ENCODE assay signal across 20 mouse cellular contexts in the genomic region with DNA sequence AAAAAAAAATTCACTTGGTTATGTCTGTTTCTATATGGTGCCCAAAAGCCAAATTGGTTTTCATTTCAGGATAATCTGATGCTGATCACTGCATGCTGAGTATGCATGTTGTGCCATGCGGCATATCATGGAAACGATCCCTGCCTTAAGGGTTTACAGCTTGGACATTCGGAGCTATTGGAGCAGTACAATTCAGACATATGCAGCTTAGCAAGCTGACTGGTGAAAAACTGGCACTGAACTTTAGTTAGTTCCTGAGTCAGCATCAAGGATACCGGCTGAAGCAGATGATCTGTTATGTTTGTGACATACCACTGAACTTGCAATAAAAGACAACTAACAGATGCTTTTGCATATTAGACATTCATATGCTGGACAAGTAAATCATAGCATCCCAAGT.
DNase-seq lines count a peak whose midpoint lies in the region; ATAC-seq and TF ChIP-seq lines count a peak whose summit lies in the region.
"Had no signal": no experiment of that assay in that cellular context is flagged by ENCODE, and none has a peak within 500 bp of the region (broad histone marks: within the 10 kb centered on the region; RNA-seq: fewer than 3 reads in every experiment).

No protein-coding gene starts in this region.

- no peak overlapping the region for H3K4me2 ChIP-seq in forebrain, embryonic 14.5 days (ENCODE audit: low read length)
- no peak overlapping the region for H3K4me2 ChIP-seq in forebrain, embryonic 12.5 days
- no peak overlapping the region for H3K4me2 ChIP-seq in liver, postnatal 0 days (ENCODE audit: low read depth, low read length)
- H3K4me2 ChIP-seq: embryonic facial prominence, embryonic 13.5 days; heart, embryonic 12.5 days; hindbrain, embryonic 15.5 days had no signal

- no peaks in the 10 kb centered on the region for H3K36me3 ChIP-seq in forebrain, embryonic 14.5 days (ENCODE audit: control insufficient read depth, insufficient read depth, low read length)
- H3K36me3 ChIP-seq in forebrain, embryonic 12.5 days (replicated peaks) = no peaks in the 10 kb centered on the region
- H3K36me3 ChIP-seq in liver, postnatal 0 days (replicated peaks; ENCODE audit: insufficient read depth, low read length) = no peaks in the 10 kb centered on the region
- H3K36me3 ChIP-seq: embryonic facial prominence, embryonic 13.5 days; heart, embryonic 12.5 days; hindbrain, embryonic 10.5 days; hindbrain, embryonic 15.5 days had no signal

- WGBS in forebrain, embryonic 14.5 days = 82% methylated on average over 4 of the region's 4 CpGs
- WGBS in forebrain, embryonic 12.5 days = 91% methylated on average over 4 of the region's 4 CpGs
- WGBS in liver, postnatal 0 days (ENCODE audit: insufficient replicate concordance) = 87% methylated on average over 4 of the region's 4 CpGs

- ATAC-seq in forebrain, embryonic 14.5 days = no peak
- ATAC-seq in forebrain, embryonic 12.5 days (ENCODE audit: low FRiP score) = no peak
- ATAC-seq in liver, postnatal 0 days = no peak
- ATAC-seq: activated CD4-positive, CD25-positive, alpha-beta regulatory T cell, adult 4 months; inflammation-experienced regulatory T-cells, adult 6 months; intestine, postnatal 0 days; Patski had no signal

- TF ChIP-seq CTCF in liver, postnatal 0 days (IDR thresholded peaks at IDR 0.05; ENCODE audit: low read depth) = no peak

- H3K27ac ChIP-seq in forebrain, embryonic 14.5 days (ENCODE audit: low read depth, low read length) = no peak overlapping the region
- H3K27ac ChIP-seq in forebrain, embryonic 12.5 days = no peak overlapping the region
- H3K27ac ChIP-seq in liver, postnatal 0 days (ENCODE audit: low read depth) = no peak overlapping the region
- H3K27ac ChIP-seq: embryonic facial prominence, embryonic 13.5 days; hindbrain, embryonic 10.5 days; hindbrain, embryonic 15.5 days had no signal

- H3K9me3 ChIP-seq in forebrain, embryonic 14.5 days (replicated peaks; ENCODE audit: control insufficient read depth, low read length) = no peaks in the 10 kb centered on the region
- no peaks in the 10 kb centered on the region for H3K9me3 ChIP-seq in forebrain, embryonic 12.5 days
- H3K9me3 ChIP-seq in liver, postnatal 0 days (ENCODE audit: low read length) = no peaks in the 10 kb centered on the region
- H3K9me3 ChIP-seq: embryonic facial prominence, embryonic 13.5 days; heart, embryonic 12.5 days; hindbrain, embryonic 10.5 days; hindbrain, embryonic 15.5 days had no signal

- no peak overlapping the region for H3K9ac ChIP-seq in forebrain, embryonic 14.5 days (ENCODE audit: low read length)
- H3K9ac ChIP-seq in forebrain, embryonic 12.5 days = no peak overlapping the region
- H3K9ac ChIP-seq in liver, postnatal 0 days (replicated peaks) = no peak overlapping the region
- H3K9ac ChIP-seq: embryonic facial prominence, embryonic 13.5 days; heart, embryonic 12.5 days; hindbrain, embryonic 15.5 days had no signal

- peak; percentile 48 for DNase-seq in forebrain, embryonic 14.5 days (ENCODE audit: low spot score)
- peak; percentile 1 to 2 for DNase-seq in layer of hippocampus, postnatal 36 days
- DNase-seq in layer of hippocampus, adult 9-11 months = no peak
- DNase-seq in brain, embryonic 18.5 days (ENCODE audit: low read depth, low spot score) = peak; percentile 8
- DNase-seq in liver, postnatal 0 days = no peak
- DNase-seq: adrenal gland, postnatal 14 days; cerebellum, adult 11-12 months; cerebellum, adult 9-10 months; cerebellum, postnatal 36 days; gastrocnemius, postnatal 10 days had no signal

- no peak for TF ChIP-seq EP300 in liver, postnatal 0 days (IDR thresholded peaks at IDR 0.05; ENCODE audit: low read depth)

- H3K4me1 ChIP-seq in forebrain, embryonic 14.5 days (ENCODE audit: control insufficient read depth, insufficient read depth, low read length) = no peaks in the 10 kb centered on the region
- H3K4me1 ChIP-seq in forebrain, embryonic 12.5 days = no peaks in the 10 kb centered on the region
- no peaks in the 10 kb centered on the region for H3K4me1 ChIP-seq in liver, postnatal 0 days (ENCODE audit: insufficient read depth)
- H3K4me1 ChIP-seq: embryonic facial prominence, embryonic 13.5 days; heart, embryonic 12.5 days; hindbrain, embryonic 10.5 days; hindbrain, embryonic 15.5 days had no signal

- no peaks in the 10 kb centered on the region for H3K27me3 ChIP-seq in forebrain, embryonic 14.5 days (replicated peaks; ENCODE audit: control insufficient read depth, insufficient read depth, low read length)
- H3K27me3 ChIP-seq in forebrain, embryonic 12.5 days = no peaks in the 10 kb centered on the region
- no peaks in the 10 kb centered on the region for H3K27me3 ChIP-seq in liver, postnatal 0 days (ENCODE audit: insufficient read depth, low read length)
- H3K27me3 ChIP-seq: CH12.LX; embryonic facial prominence, embryonic 13.5 days; heart, embryonic 12.5 days; hindbrain, embryonic 15.5 days; Patski had no signal

- H3K4me3 ChIP-seq in forebrain, embryonic 14.5 days (ENCODE audit: low read depth, low read length) = no peak overlapping the region
- H3K4me3 ChIP-seq in forebrain, embryonic 12.5 days (replicated peaks) = no peak overlapping the region
- no peak overlapping the region for H3K4me3 ChIP-seq in liver, postnatal 0 days (ENCODE audit: low read depth, low read length)
- H3K4me3 ChIP-seq: embryonic facial prominence, embryonic 13.5 days; heart, embryonic 12.5 days; hindbrain, embryonic 10.5 days; hindbrain, embryonic 15.5 days had no signal

Comparison
In these comparisons a context has a peak if more than half of its experiments do, and no peak if none do; other contexts are left out.
1. DNase-seq: peak in forebrain, embryonic 14.5 days (single experiment), layer of hippocampus, postnatal 36 days (2 of 2) and brain, embryonic 18.5 days (single experiment); none in layer of hippocampus, adult 9-11 months (single experiment) and liver, postnatal 0 days (single experiment).